Mouse (Mus musculus) left cerebral cortex, adult 9 months (tissue): ENCODE results near the gene Mtss1l.
A peak's percentile ranks its signal among the peaks of the same experiment; 100 is the strongest.
"Not testable (repeated sequence)": the region's sequence is repeated elsewhere in the genome, so short reads cannot be mapped to it uniquely, and the experiment has no call there.

Source experiments
- DNase-seq, 2 experiments: peaks; one replicate each; pipeline ENCODE4 v3.0.0; 2022; ENCODE audit warnings: low spot score in 2 of 2

Gene Mtss1l

GRCm38 (mm10) chr8:110776335-110776734 lies 55.1 kb downstream of the Mtss1l start:
- no peak for DNase-seq

- peak in 1 of 2 experiments; percentile 26 for DNase-seq
Measured at GRCm38 (mm10) chr8:110779924-110780718, 58.8 kb downstream of the Mtss1l start.

GRCm38 (mm10) chr8:110785366-110785765 lies 64.1 kb downstream of the Mtss1l start:
- no peak for DNase-seq

GRCm38 (mm10) chr8:110786501-110786900 lies 65.2 kb downstream of the Mtss1l start:
- not testable (repeated sequence) for DNase-seq

GRCm38 (mm10) chr8:110786934-110787333 lies 65.7 kb downstream of the Mtss1l start:
- DNase-seq: no peak

- DNase-seq: no peak
Measured at GRCm38 (mm10) chr8:110787411-110787954, 66.2 kb downstream of the Mtss1l start.

- no peak for DNase-seq
Measured at GRCm38 (mm10) chr8:110788981-110789380, 67.7 kb downstream of the Mtss1l start.

- peak in 1 of 2 experiments; percentile 19 for DNase-seq
Measured at GRCm38 (mm10) chr8:110789571-110789970, 68.3 kb downstream of the Mtss1l start.

- DNase-seq: no peak
Measured at GRCm38 (mm10) chr8:110790270-110790669, 69.0 kb downstream of the Mtss1l start.
